Mouse (Mus musculus) ES-Bruce4 (cell line): Measurements from ENCODE around the gene Trim39.

Source experiments
- CTCF ChIP-seq: IDR thresholded peaks from one replicate; pipeline ENCODE4 v1.8.1; 2011; ENCODE audit warnings: low read depth, low read length
- POLR2A ChIP-seq: IDR thresholded peaks from one replicate; pipeline ENCODE4 v1.8.1; 2011; ENCODE audit warnings: low read length; ENCODE audit not compliant: insufficient read depth

DNA sequence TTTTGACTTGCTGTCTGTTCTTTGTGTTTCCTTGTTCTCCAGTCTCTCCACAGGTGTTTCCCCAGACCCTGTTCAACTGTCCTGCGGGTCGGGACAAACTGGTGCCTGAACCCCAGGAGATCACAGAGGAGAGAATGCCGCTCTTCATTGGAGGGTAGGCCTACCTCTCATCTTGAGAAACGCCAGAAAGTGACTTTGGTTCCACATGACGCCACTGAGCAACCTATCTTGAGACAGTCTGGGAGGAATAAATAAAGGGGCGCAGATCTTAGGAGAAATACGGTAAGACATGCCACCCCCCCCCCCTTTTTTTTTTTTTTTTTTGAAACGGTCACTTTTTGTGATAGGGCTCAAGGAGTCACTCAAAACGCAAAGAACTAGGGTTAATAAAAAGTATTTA lies 42.5 kb upstream of the Trim39 start:
- TF ChIP-seq CTCF (no peak), POLR2A (no peak)
